Mouse (Mus musculus): Measurements from ENCODE around the gene Cbfa2t2.
A peak's percentile ranks its signal among the peaks of the same experiment; 100 is the strongest.

The Cbfa2t2 gene

GRCm38 (mm10) chr2:154538310-154538709 lies 102.0 kb downstream of the Cbfa2t2 start:
- DNase-seq (ENCODE audit: low read depth, low spot score): no peak

- no peak for DNase-seq (ENCODE audit: low read depth, low spot score)
These were observed 102.4 kb downstream of the Cbfa2t2 start for GRCm38 (mm10) chr2:154538710-154539109.

GRCm38 (mm10) chr2:154539720-154540119 lies 103.4 kb downstream of the Cbfa2t2 start:
- no peak for DNase-seq (ENCODE audit: low read depth, low spot score)

- no peak for DNase-seq (ENCODE audit: low read depth, low spot score)
These were observed 105.3 kb downstream of the Cbfa2t2 start for GRCm38 (mm10) chr2:154541630-154542029.

- peak; percentile 69 for DNase-seq (ENCODE audit: low read depth, low spot score)
These were observed 107.5 kb downstream of the Cbfa2t2 start for GRCm38 (mm10) chr2:154543567-154544347.

GRCm38 (mm10) chr2:154546711-154547110 lies 110.4 kb downstream of the Cbfa2t2 start, which contains the start of gene 1700003F12Rik:
Gene 1700003F12Rik, plus strand, starts transcription at chr2:154547085.
- DNase-seq (ENCODE audit: low read depth, low spot score): no peak

- no peak for DNase-seq (ENCODE audit: low read depth, low spot score)
These were observed 112.4 kb downstream of the Cbfa2t2 start for GRCm38 (mm10) chr2:154548688-154549087.

GRCm38 (mm10) chr2:154549127-154549885 lies 113.0 kb downstream of the Cbfa2t2 start:
- DNase-seq (ENCODE audit: low read depth, low spot score): no peak

- DNase-seq (ENCODE audit: low read depth, low spot score): no peak
These were observed 113.6 kb downstream of the Cbfa2t2 start for GRCm38 (mm10) chr2:154549886-154550189.

GRCm38 (mm10) chr2:154550937-154551336 lies 114.7 kb downstream of the Cbfa2t2 start:
- DNase-seq (ENCODE audit: low read depth, low spot score): no peak

- no peak for DNase-seq (ENCODE audit: low read depth, low spot score)
These were observed 115.2 kb downstream of the Cbfa2t2 start, which contains the start of gene Actl10 for GRCm38 (mm10) chr2:154551476-154551875. Gene Actl10, plus strand, starts transcription at chr2:154551776.

- no peak for DNase-seq (ENCODE audit: low read depth, low spot score)
These were observed 115.6 kb downstream of the Cbfa2t2 start for GRCm38 (mm10) chr2:154551927-154552326.

- no peak for DNase-seq (ENCODE audit: low read depth, low spot score)
These were observed 116.2 kb downstream of the Cbfa2t2 start for GRCm38 (mm10) chr2:154552424-154552907.

GRCm38 (mm10) chr2:154555235-154555634 lies 119.0 kb downstream of the Cbfa2t2 start:
- no peak for DNase-seq (ENCODE audit: low read depth, low spot score)

GRCm38 (mm10) chr2:154557184-154557832 lies 121.0 kb downstream of the Cbfa2t2 start:
- DNase-seq (ENCODE audit: low read depth, low spot score): no peak

GRCm38 (mm10) chr2:154558264-154559039 lies 122.2 kb downstream of the Cbfa2t2 start, which contains the start of gene Necab3:
Gene Necab3, minus strand, starts transcription at chr2:154558890.
- no peak for DNase-seq (ENCODE audit: low read depth, low spot score)

GRCm38 (mm10) chr2:154563612-154564170 lies 127.4 kb downstream of the Cbfa2t2 start:
- DNase-seq (ENCODE audit: low read depth, low spot score): no peak

- no peak for DNase-seq (ENCODE audit: low read depth, low spot score)
These were observed 129.3 kb downstream of the Cbfa2t2 start for GRCm38 (mm10) chr2:154565562-154565961.

- DNase-seq (ENCODE audit: low read depth, low spot score): no peak
These were observed 130.4 kb downstream of the Cbfa2t2 start for GRCm38 (mm10) chr2:154566641-154567040.

- no peak for DNase-seq (ENCODE audit: low read depth, low spot score)
These were observed 131.5 kb downstream of the Cbfa2t2 start for GRCm38 (mm10) chr2:154567766-154568165.
